Mouse (Mus musculus): ENCODE measurements around the gene Olfr115. TPM values are rescaled to one million over a fixed set of nuclear protein-coding genes. Genes with fewer than 3 reads are reported as not detected.

Olfr115 gene
- polyA plus RNA-seq (2012; rRNA removed): not detected in 2 replicates

DNA sequence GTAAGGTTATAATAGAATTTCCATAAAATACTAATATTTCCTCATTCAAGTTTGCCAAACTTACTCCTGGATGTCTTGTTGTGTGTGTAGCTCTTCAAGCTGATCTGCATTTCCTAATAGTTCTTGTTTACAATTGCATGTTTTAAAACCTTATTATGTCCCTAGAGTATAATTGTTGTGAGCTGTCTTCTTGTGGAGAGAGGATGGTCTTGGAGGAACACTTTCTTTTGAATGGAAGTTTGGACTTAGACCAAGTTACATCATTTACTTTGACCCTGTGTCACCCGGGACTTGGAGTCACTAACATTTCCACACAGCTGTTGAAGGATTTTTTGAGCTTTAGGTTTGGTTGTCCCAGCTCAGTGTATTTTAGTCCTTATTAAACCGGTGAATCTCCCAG, at the start of gene Olfr115, which contains the start of gene Olfr116:
Gene Olfr115 (minus strand): TSS at position 101 of the 400 bp plus-strand sequence.
Gene Olfr116 (minus strand): TSS at position 191 of the 400 bp plus-strand sequence.
- H3K36me3 ChIP-seq (ENCODE audit: control insufficient read depth, insufficient read depth, low read length): no peaks in the 10 kb centered on the region
- no peaks in the 10 kb centered on the region for H3K4me1 ChIP-seq (ENCODE audit: control insufficient read depth, insufficient read depth, insufficient read length, low read length)
- WGBS: 71% methylated on average over 2 of the region's 2 CpGs
- TF ChIP-seq POLR2A (IDR thresholded peaks at IDR 0.05; ENCODE audit: low read depth, low read length): no peak
- no peak for TF ChIP-seq CTCF (IDR thresholded peaks at IDR 0.05; ENCODE audit: extremely low read depth, insufficient read length, insufficient replicate concordance, low read depth, low read length)
- H3K4me3 ChIP-seq (ENCODE audit: low read depth, low read length): no peak within 1 kb of the TSS
- H3K27ac ChIP-seq (ENCODE audit: insufficient read depth, low read depth, low read length): no peak within 1 kb of the TSS
- no peaks in the 10 kb centered on the region for H3K27me3 ChIP-seq (ENCODE audit: control insufficient read depth, insufficient read depth, low read length)

GRCm38 (mm10) chr17:37666688-37667087, 39.8 kb upstream of the Olfr115 start, which contains the start of gene Olfr118:
Gene Olfr118, plus strand, starts transcription at chr17:37666988.
- TF ChIP-seq CTCF (IDR thresholded peaks at IDR 0.05; ENCODE audit: extremely low read depth, insufficient read length, insufficient replicate concordance, low read depth, low read length): no peak
- no peak for TF ChIP-seq POLR2A (IDR thresholded peaks at IDR 0.05; ENCODE audit: low read depth, low read length)
- no peaks in the 10 kb centered on the region for H3K4me1 ChIP-seq (ENCODE audit: control insufficient read depth, insufficient read depth, insufficient read length, low read length)
- 48% methylated on average over 2 of the region's 2 CpGs for WGBS
- H3K36me3 ChIP-seq (ENCODE audit: control insufficient read depth, insufficient read depth, low read length): no peaks in the 10 kb centered on the region
- no peak within 1 kb of the TSS for H3K4me3 ChIP-seq (ENCODE audit: low read depth, low read length)
- H3K27me3 ChIP-seq (ENCODE audit: control insufficient read depth, insufficient read depth, low read length): no peaks in the 10 kb centered on the region
- H3K27ac ChIP-seq (ENCODE audit: insufficient read depth, low read depth, low read length): no peak within 1 kb of the TSS

DNA sequence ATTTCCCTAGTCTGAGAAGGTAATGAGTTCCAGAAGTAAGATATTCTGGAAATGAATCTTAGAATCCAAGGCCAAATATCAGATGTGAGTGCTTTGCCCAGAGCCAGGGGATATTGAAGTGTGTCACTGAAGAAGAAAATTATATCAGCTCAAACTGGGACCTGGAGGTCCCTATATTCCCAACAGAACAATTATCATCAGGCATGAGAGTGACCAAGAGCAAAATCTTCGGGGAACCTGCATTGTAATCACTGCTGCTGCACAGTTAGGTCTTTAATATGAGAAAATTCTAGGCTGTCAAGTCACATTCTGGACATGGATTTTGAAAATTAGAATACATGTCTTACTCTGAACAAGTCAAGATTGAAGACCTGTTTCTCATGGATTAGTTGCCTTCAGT, 36.8 kb upstream of the Olfr115 start, which contains the start of gene Olfr117:
Gene Olfr117 (minus strand): TSS at position 101 of the 400 bp plus-strand sequence.
- Histone ChIP-seq H3K4me1 (ENCODE audit: control insufficient read depth, insufficient read depth, insufficient read length, low read length) (no peaks in the 10 kb centered on the region), H3K4me3 (ENCODE audit: low read depth, low read length) (no peak within 1 kb of the TSS), H3K27ac (ENCODE audit: insufficient read depth, low read depth, low read length) (no peak within 1 kb of the TSS), H3K27me3 (ENCODE audit: control insufficient read depth, insufficient read depth, low read length) (no peaks in the 10 kb centered on the region), H3K36me3 (ENCODE audit: control insufficient read depth, insufficient read depth, low read length) (no peaks in the 10 kb centered on the region)
- no peak for TF ChIP-seq POLR2A (IDR thresholded peaks at IDR 0.05; ENCODE audit: low read depth, low read length)
- no peak for TF ChIP-seq CTCF (IDR thresholded peaks at IDR 0.05; ENCODE audit: extremely low read depth, insufficient read length, insufficient replicate concordance, low read depth, low read length)
- 54% methylated on average over 1 of the region's 1 CpGs for WGBS

DNA sequence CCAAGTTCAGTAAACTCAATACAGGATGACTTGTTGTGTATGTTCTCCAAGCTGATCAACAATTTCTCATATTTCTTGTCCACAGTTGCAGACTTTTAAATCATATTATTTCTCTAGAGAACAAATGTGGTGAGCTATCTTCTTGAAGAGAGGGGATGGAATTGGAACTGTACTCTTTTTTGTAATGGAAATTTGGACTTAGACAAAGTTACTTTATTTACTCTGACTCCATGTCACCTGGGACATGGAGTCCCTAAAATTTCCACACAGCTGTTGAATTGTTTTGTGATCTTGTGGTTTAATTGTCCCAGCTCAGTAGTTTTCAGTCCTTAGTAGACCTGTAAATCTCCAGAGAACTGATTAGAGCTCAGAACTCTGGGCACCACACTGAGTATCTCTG, 34.3 kb downstream of the Olfr115 start, which contains the start of gene Olfr114:
Gene Olfr114 (minus strand): TSS at position 101 of the 400 bp plus-strand sequence.
- Histone ChIP-seq H3K4me1 (ENCODE audit: control insufficient read depth, insufficient read depth, insufficient read length, low read length) (no peaks in the 10 kb centered on the region), H3K36me3 (ENCODE audit: control insufficient read depth, insufficient read depth, low read length) (no peaks in the 10 kb centered on the region), H3K27ac (ENCODE audit: insufficient read depth, low read depth, low read length) (no peak within 1 kb of the TSS), H3K4me3 (ENCODE audit: low read depth, low read length) (no peak within 1 kb of the TSS), H3K27me3 (ENCODE audit: control insufficient read depth, insufficient read depth, low read length) (no peaks in the 10 kb centered on the region)
- no peak for TF ChIP-seq CTCF (IDR thresholded peaks at IDR 0.05; ENCODE audit: extremely low read depth, insufficient read length, insufficient replicate concordance, low read depth, low read length)
- TF ChIP-seq POLR2A (IDR thresholded peaks at IDR 0.05; ENCODE audit: low read depth, low read length): no peak

DNA sequence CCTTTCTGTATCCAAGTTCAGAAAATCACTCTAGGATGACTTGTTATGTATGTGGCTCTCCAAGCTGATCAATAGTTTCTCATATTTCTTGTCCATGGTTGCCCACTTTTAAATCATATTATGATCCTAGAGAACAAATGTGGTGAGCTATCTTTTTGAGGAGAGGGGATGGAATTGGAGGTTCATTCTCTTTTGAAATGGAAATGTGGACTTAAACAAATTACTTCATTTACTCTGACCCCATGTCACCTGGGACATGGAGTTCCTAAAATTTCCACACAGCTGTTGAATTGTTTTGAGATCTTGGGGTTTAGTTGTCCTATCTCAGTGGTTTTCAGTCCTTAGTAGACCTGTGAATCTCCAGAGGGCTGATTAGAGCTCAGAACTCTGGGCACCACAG, 49.3 kb downstream of the Olfr115 start, which contains the start of gene Olfr113:
Gene Olfr113 (minus strand): TSS at position 101 of the 400 bp plus-strand sequence.
- no peaks in the 10 kb centered on the region for H3K4me1 ChIP-seq (ENCODE audit: control insufficient read depth, insufficient read depth, insufficient read length, low read length)
- no peak within 1 kb of the TSS for H3K4me3 ChIP-seq (ENCODE audit: low read depth, low read length)
- no peaks in the 10 kb centered on the region for H3K36me3 ChIP-seq (ENCODE audit: control insufficient read depth, insufficient read depth, low read length)
- no peaks in the 10 kb centered on the region for H3K27me3 ChIP-seq (ENCODE audit: control insufficient read depth, insufficient read depth, low read length)
- no peak for TF ChIP-seq POLR2A (IDR thresholded peaks at IDR 0.05; ENCODE audit: low read depth, low read length)
- no peak for TF ChIP-seq CTCF (IDR thresholded peaks at IDR 0.05; ENCODE audit: extremely low read depth, insufficient read length, insufficient replicate concordance, low read depth, low read length)
- no peak within 1 kb of the TSS for H3K27ac ChIP-seq (ENCODE audit: insufficient read depth, low read depth, low read length)

DNA sequence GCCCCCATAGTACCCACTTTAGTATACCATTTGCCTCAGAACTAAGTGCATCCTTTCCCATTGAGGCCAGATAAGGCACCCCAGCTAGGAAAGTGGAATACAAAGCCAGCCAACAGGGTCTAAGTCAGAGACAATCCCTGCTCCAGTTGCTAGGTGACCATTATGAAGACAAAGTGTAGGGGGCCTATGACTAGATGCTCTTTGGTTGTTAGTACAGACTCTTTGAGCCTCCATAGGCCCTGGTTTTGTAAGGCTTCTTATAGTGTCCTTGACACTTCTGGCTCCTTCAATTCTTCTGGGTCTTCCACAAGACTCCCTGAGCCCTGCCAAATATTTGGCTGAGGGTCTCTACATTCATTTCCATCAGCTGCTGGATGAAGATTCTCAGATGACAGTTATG, 57.6 kb downstream of the Olfr115 start, which contains the start of gene Olfr112:
Gene Olfr112 (minus strand): TSS at position 101 of the 400 bp plus-strand sequence.
- no peaks in the 10 kb centered on the region for H3K27me3 ChIP-seq (ENCODE audit: control insufficient read depth, insufficient read depth, low read length)
- H3K4me1 ChIP-seq (ENCODE audit: control insufficient read depth, insufficient read depth, insufficient read length, low read length): no peaks in the 10 kb centered on the region
- no peak within 1 kb of the TSS for H3K4me3 ChIP-seq (ENCODE audit: low read depth, low read length)
- no peaks in the 10 kb centered on the region for H3K36me3 ChIP-seq (ENCODE audit: control insufficient read depth, insufficient read depth, low read length)
- H3K27ac ChIP-seq (ENCODE audit: insufficient read depth, low read depth, low read length): no peak within 1 kb of the TSS
- no peak for TF ChIP-seq CTCF (IDR thresholded peaks at IDR 0.05; ENCODE audit: extremely low read depth, insufficient read length, insufficient replicate concordance, low read depth, low read length)
- TF ChIP-seq POLR2A (IDR thresholded peaks at IDR 0.05; ENCODE audit: low read depth, low read length): no peak

Other genes with a start within 250 kb of the Olfr115 start
- gene Olfr105-ps, start 248.1 kb downstream of the Olfr115 start, polyA plus RNA-seq (2012; rRNA removed): not detected in 2 replicates
- gene Olfr106-ps, start 236.7 kb downstream of the Olfr115 start, polyA plus RNA-seq (2012; rRNA removed): not detected in 2 replicates
- gene Olfr107, start 227.9 kb downstream of the Olfr115 start, polyA plus RNA-seq (2012; rRNA removed): not detected in 2 replicates
- not detected in 2 replicates for gene Olfr108, start 181.6 kb downstream of the Olfr115 start, polyA plus RNA-seq (2012; rRNA removed)
- gene Olfr109, start 168.2 kb downstream of the Olfr115 start, polyA plus RNA-seq (2012; rRNA removed): not detected in 2 replicates
- gene H2-M2, start 143.6 kb downstream of the Olfr115 start, polyA plus RNA-seq (2012; rRNA removed): 0.80 and 0.93 TPM in 2 replicates
- gene Olfr110, start 134.6 kb downstream of the Olfr115 start, polyA plus RNA-seq (2012; rRNA removed): not detected in 2 replicates
- not detected in 2 replicates for gene Olfr111, start 119.1 kb downstream of the Olfr115 start, polyA plus RNA-seq (2012; rRNA removed)
- not detected in 2 replicates for gene Olfr112, start 57.7 kb downstream of the Olfr115 start, polyA plus RNA-seq (2012; rRNA removed)
- gene Olfr113, start 49.4 kb downstream of the Olfr115 start, polyA plus RNA-seq (2012; rRNA removed): not detected in 2 replicates
- not detected in 2 replicates for gene Olfr114, start 34.4 kb downstream of the Olfr115 start, polyA plus RNA-seq (2012; rRNA removed)
- gene Olfr116, start 90 bp upstream of the Olfr115 start, polyA plus RNA-seq (2012; rRNA removed): not detected in 2 replicates
- gene Olfr117, start 36.7 kb upstream of the Olfr115 start, polyA plus RNA-seq (2012; rRNA removed): not detected in 2 replicates
- not detected in 2 replicates for gene Olfr118, start 39.9 kb upstream of the Olfr115 start, polyA plus RNA-seq (2012; rRNA removed)
- gene Olfr119, start 69.5 kb upstream of the Olfr115 start, polyA plus RNA-seq (2012; rRNA removed): not detected in 2 replicates
- not detected in 2 replicates for gene Olfr120, start 94.7 kb upstream of the Olfr115 start, polyA plus RNA-seq (2012; rRNA removed)
- gene Olfr121, start 121.7 kb upstream of the Olfr115 start, polyA plus RNA-seq (2012; rRNA removed): not detected in 2 replicates
- not detected in 2 replicates for gene Olfr122, start 141.5 kb upstream of the Olfr115 start, polyA plus RNA-seq (2012; rRNA removed)
- not detected in 2 replicates for gene Olfr123, start 166.4 kb upstream of the Olfr115 start, polyA plus RNA-seq (2012; rRNA removed)
- gene Olfr124, start 172.8 kb upstream of the Olfr115 start, polyA plus RNA-seq (2012; rRNA removed): not detected in 2 replicates
- not detected in 2 replicates for gene Olfr125, start 205.8 kb upstream of the Olfr115 start, polyA plus RNA-seq (2012; rRNA removed)
- gene Olfr126, start 220.4 kb upstream of the Olfr115 start, polyA plus RNA-seq (2012; rRNA removed): not detected in 2 replicates

Measured in small intestine, adult 2 months (tissue).